Mouse (Mus musculus): Measurements from ENCODE around the gene Crabp1.

- TF ChIP-seq CTCF (IDR thresholded peaks at IDR 0.05; ENCODE audit: borderline replicate concordance, control insufficient read depth, extremely low read depth, insufficient read depth, low read length, poor library complexity) (no peak), POLR2A (IDR thresholded peaks at IDR 0.05; ENCODE audit: control insufficient read depth, extremely low read depth, insufficient read depth, low read length, poor library complexity) (no peak)
Observed at GRCm38 (mm10) chr9:54785215-54785614, 20.7 kb downstream of the Crabp1 start.
